Mouse (Mus musculus): ENCODE results near the gene Kcnip4.

DNA sequence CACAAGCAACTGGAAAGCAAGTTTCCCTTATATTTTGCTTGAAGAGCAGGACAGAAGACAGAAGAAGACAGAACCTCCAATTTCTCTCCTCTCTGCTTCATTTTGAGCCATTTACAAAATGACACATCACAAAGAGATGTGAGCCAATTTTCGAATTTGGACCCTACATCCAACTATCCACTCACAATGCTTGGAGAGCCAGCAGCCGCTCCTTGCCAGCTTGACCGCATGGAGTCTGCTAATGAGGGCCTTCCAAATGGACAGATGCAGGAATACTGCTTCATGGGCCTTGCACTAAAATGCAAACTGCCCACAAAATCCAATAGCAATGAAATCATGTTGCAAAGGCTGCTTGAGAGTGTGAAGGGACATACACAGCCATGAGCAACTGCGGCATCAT, 47.2 kb upstream of the Kcnip4 start:
- TF ChIP-seq POLR2A (IDR thresholded peaks at IDR 0.05; ENCODE audit: insufficient read length, low read depth) (no peak), E2F4 (IDR thresholded peaks at IDR 0.05; ENCODE audit: insufficient read depth) (no peak), MYOD1 (IDR thresholded peaks at IDR 0.05; ENCODE audit: control insufficient read depth in 1 of 3, insufficient read length in 2 of 3, low read depth in 2 of 3) (no peak), MAX (IDR thresholded peaks at IDR 0.05; ENCODE audit: low read depth) (no peak), USF1 (IDR thresholded peaks at IDR 0.05; ENCODE audit: low read depth) (no peak), MYOG (IDR thresholded peaks at IDR 0.05; ENCODE audit: control insufficient read depth in 1 of 3, insufficient read depth in 1 of 3, insufficient read length in 2 of 3, low read depth in 2 of 3) (no peak), TCF12 (IDR thresholded peaks at IDR 0.05; ENCODE audit: insufficient read depth, poor library complexity, severe bottlenecking) (no peak), POLR2AphosphoS2 (IDR thresholded peaks at IDR 0.05; ENCODE audit: insufficient read length, low read depth) (no peak), CEBPB (IDR thresholded peaks at IDR 0.05; ENCODE audit: insufficient read depth, poor library complexity, severe bottlenecking) (no peak)

All from myocyte (in vitro differentiated cells).